Mouse (Mus musculus) lung, embryonic 16.5 days (tissue): ENCODE data around the gene Ifng. TPM values are rescaled to one million over a fixed set of nuclear protein-coding genes. Genes with fewer than 3 reads are reported as not detected.
A peak's percentile ranks its signal among the peaks of the same experiment; 100 is the strongest.

Experiments
- ATAC-seq: fragments of 200-750 bp; cut with Nextera tagmentation; 2 replicates; pipeline ENCODE4 v1.8.0; 2017; ENCODE audit warnings: low read depth, mild to moderate bottlenecking, moderate library complexity
- H3K27ac ChIP-seq: fragments of 300-500 bp; sonication (generic); 2 replicates; pipeline ENCODE4 v1.5.1; 2014; ENCODE audit warnings: mild to moderate bottlenecking, control low read depth, low read length
- H3K27me3 ChIP-seq: fragments of 300-500 bp; sonication (generic); 2 replicates; pipeline ENCODE4 v1.6.1; 2014; ENCODE audit warnings: low read depth, low read length, mixed read lengths; ENCODE audit not compliant: control insufficient read depth, insufficient read depth
- H3K36me3 ChIP-seq: fragments of 300-500 bp; sonication (generic); 2 replicates; pipeline ENCODE4 v1.6.1; 2014; ENCODE audit warnings: low read length; ENCODE audit not compliant: control insufficient read depth, insufficient read depth
- H3K4me1 ChIP-seq: fragments of 300-500 bp; sonication (generic); replicated peaks from 2 replicates; pipeline ENCODE4 v1.6.1; 2014; ENCODE audit warnings: low read length, mixed read lengths; ENCODE audit not compliant: control insufficient read depth, insufficient read depth
- H3K4me2 ChIP-seq: fragments of 300-500 bp; sonication (generic); 2 replicates; pipeline ENCODE4 v1.6.1; 2014; ENCODE audit warnings: low read depth, low read length, control low read depth
- H3K4me3 ChIP-seq: fragments of 300-500 bp; sonication (generic); 2 replicates; pipeline ENCODE4 v1.5.1; 2014; ENCODE audit warnings: mild to moderate bottlenecking, low read length, control low read depth
- H3K9ac ChIP-seq: fragments of 300-500 bp; sonication (generic); 2 replicates; pipeline ENCODE4 v1.6.1; 2014; ENCODE audit warnings: low read length, control low read depth
- H3K9me3 ChIP-seq: fragments of 300-500 bp; sonication (generic); 2 replicates; pipeline ENCODE4 v1.6.1; 2016; ENCODE audit warnings: low read length; ENCODE audit not compliant: control insufficient read depth
- WGBS: fragments of 180-500 bp; shearing (Covaris S2); extraction: QIAGEN DNeasy Blood & Tissue Kit; methylation state at CpG from one replicate; pipeline ENCODE4 v1.1.7; 2014; 5-methylcytosine and 5-hydroxymethylcytosine counted together
- polyA plus RNA-seq: library from polyadenylated mRNA; unstranded; fragments of >200 nt; fragmentation: Nextera tagmentation; extraction: Ambion mirVana; gene quantifications from 2 replicates; pipeline ENCODE4 v1.2.1, GENCODE M21; 2015

Gene Ifng
- not detected in 2 replicates for polyA plus RNA-seq

GRCm38 (mm10) chr10:118440742-118441240 is at the start of gene Ifng:
Gene Ifng (plus strand): TSS chr10:118441046.
- no peaks in the 10 kb centered on the region for H3K27me3 ChIP-seq
- ATAC-seq = no peak
- no peaks in the 10 kb centered on the region for H3K9me3 ChIP-seq
- H3K4me2 ChIP-seq = no peak within 1 kb of the TSS
- H3K9ac ChIP-seq = no peak within 1 kb of the TSS
- no peak within 1 kb of the TSS for H3K4me3 ChIP-seq
- WGBS = 89% methylated on average over 11 of the region's 11 CpGs
- H3K4me1 ChIP-seq = no peaks in the 10 kb centered on the region
- H3K36me3 ChIP-seq = no peaks in the 10 kb centered on the region
- H3K27ac ChIP-seq = no peak within 1 kb of the TSS

GRCm38 (mm10) chr10:118399917-118400316 is 40.9 kb upstream of the Ifng start:
- Histone ChIP-seq H3K9me3 (no peaks in the 10 kb centered on the region), H3K4me1 (no peaks in the 10 kb centered on the region), H3K9ac (no peak overlapping the region), H3K27ac (no peak overlapping the region), H3K4me2 (no peak overlapping the region), H3K27me3 (no peaks in the 10 kb centered on the region), H3K4me3 (no peak overlapping the region), H3K36me3 (no peaks in the 10 kb centered on the region)
- ATAC-seq = no peak
- WGBS = 78% methylated on average over 16 of the region's 16 CpGs

- Histone ChIP-seq H3K4me3 (no peak overlapping the region), H3K4me2 (no peak overlapping the region), H3K4me1 (no peaks in the 10 kb centered on the region), H3K27me3 (no peaks in the 10 kb centered on the region), H3K9ac (no peak overlapping the region), H3K27ac (no peak overlapping the region), H3K9me3 (no peaks in the 10 kb centered on the region), H3K36me3 (no peaks in the 10 kb centered on the region)
- WGBS = 68% methylated on average over 5 of the region's 5 CpGs
- ATAC-seq = no peak
These were observed 34.2 kb upstream of the Ifng start for GRCm38 (mm10) chr10:118406463-118407221.

GRCm38 (mm10) chr10:118411377-118411776 is 29.5 kb upstream of the Ifng start:
- Histone ChIP-seq H3K9ac (no peak overlapping the region), H3K36me3 (no peaks in the 10 kb centered on the region), H3K4me1 (no peaks in the 10 kb centered on the region), H3K9me3 (no peaks in the 10 kb centered on the region), H3K4me3 (no peak overlapping the region), H3K27me3 (no peaks in the 10 kb centered on the region), H3K4me2 (no peak overlapping the region), H3K27ac (no peak overlapping the region)
- no peak for ATAC-seq

GRCm38 (mm10) chr10:118412774-118413173 is 28.1 kb upstream of the Ifng start:
- WGBS = 73% methylated on average over 5 of the region's 5 CpGs
- H3K9me3 ChIP-seq = no peaks in the 10 kb centered on the region
- no peaks in the 10 kb centered on the region for H3K4me1 ChIP-seq
- no peak overlapping the region for H3K4me3 ChIP-seq
- ATAC-seq = no peak
- H3K36me3 ChIP-seq = no peaks in the 10 kb centered on the region
- no peaks in the 10 kb centered on the region for H3K27me3 ChIP-seq
- no peak overlapping the region for H3K4me2 ChIP-seq
- H3K27ac ChIP-seq = no peak overlapping the region
- H3K9ac ChIP-seq = no peak overlapping the region

GRCm38 (mm10) chr10:118419000-118419425 is 21.8 kb upstream of the Ifng start:
- no peak overlapping the region for H3K9ac ChIP-seq
- H3K4me2 ChIP-seq = no peak overlapping the region
- H3K4me3 ChIP-seq = no peak overlapping the region
- H3K36me3 ChIP-seq = no peaks in the 10 kb centered on the region
- 56% methylated on average over 7 of the region's 7 CpGs for WGBS
- no peaks in the 10 kb centered on the region for H3K4me1 ChIP-seq
- H3K9me3 ChIP-seq = no peaks in the 10 kb centered on the region
- H3K27me3 ChIP-seq = no peaks in the 10 kb centered on the region
- no peak overlapping the region for H3K27ac ChIP-seq
- 0 out of 2 replicates have a peak, but pooled peaks have one; percentile 41 for ATAC-seq

GRCm38 (mm10) chr10:118420896-118421295 is 19.9 kb upstream of the Ifng start:
- no peak overlapping the region for H3K4me3 ChIP-seq
- no peak overlapping the region for H3K27ac ChIP-seq
- H3K36me3 ChIP-seq = no peaks in the 10 kb centered on the region
- no peak overlapping the region for H3K9ac ChIP-seq
- no peaks in the 10 kb centered on the region for H3K4me1 ChIP-seq
- no peaks in the 10 kb centered on the region for H3K27me3 ChIP-seq
- ATAC-seq = no peak
- H3K4me2 ChIP-seq = no peak overlapping the region
- H3K9me3 ChIP-seq = no peaks in the 10 kb centered on the region

- Histone ChIP-seq H3K27me3 (no peaks in the 10 kb centered on the region), H3K9me3 (no peaks in the 10 kb centered on the region), H3K4me2 (no peak overlapping the region), H3K4me3 (no peak overlapping the region), H3K9ac (no peak overlapping the region), H3K36me3 (no peaks in the 10 kb centered on the region), H3K4me1 (no peaks in the 10 kb centered on the region), H3K27ac (no peak overlapping the region)
- no peak for ATAC-seq
- 84% methylated on average over 6 of the region's 6 CpGs for WGBS
These were observed 5.3 kb upstream of the Ifng start for GRCm38 (mm10) chr10:118435501-118435900.

GRCm38 (mm10) chr10:118441898-118442297 is 1.1 kb downstream of the Ifng start:
- no peaks in the 10 kb centered on the region for H3K4me1 ChIP-seq
- no peaks in the 10 kb centered on the region for H3K27me3 ChIP-seq
- H3K36me3 ChIP-seq = no peaks in the 10 kb centered on the region
- no peak overlapping the region for H3K27ac ChIP-seq
- H3K9ac ChIP-seq = no peak overlapping the region
- 49% methylated on average over 3 of the region's 3 CpGs for WGBS
- no peaks in the 10 kb centered on the region for H3K9me3 ChIP-seq
- no peak overlapping the region for H3K4me2 ChIP-seq
- H3K4me3 ChIP-seq = no peak overlapping the region
- ATAC-seq = no peak
